Mouse (Mus musculus) kidney, embryonic 16.5 days (tissue): Measurements from ENCODE around the gene Tex33. TPM values are rescaled to one million over a fixed set of nuclear protein-coding genes. Genes with fewer than 3 reads are reported as not detected.
A peak's percentile ranks its signal among the peaks of the same experiment; 100 is the strongest.

Experiments used
- ATAC-seq: fragments of 200-750 bp; cut with Nextera tagmentation; 2 replicates; pipeline ENCODE4 v1.8.0; 2017; ENCODE audit warnings: moderate TSS enrichment; ENCODE audit not compliant: low FRiP score, low TSS enrichment
- H3K27ac ChIP-seq: fragments of 300-500 bp; sonication (generic); 2 replicates; pipeline ENCODE4 v1.5.1; 2014; ENCODE audit warnings: low read length
- H3K27me3 ChIP-seq: fragments of 300-500 bp; sonication (generic); 2 replicates; pipeline ENCODE4 v1.6.1; 2014; ENCODE audit warnings: low read length, control low read depth, mixed read lengths; ENCODE audit not compliant: insufficient read depth
- H3K36me3 ChIP-seq: fragments of 300-500 bp; sonication (generic); 2 replicates; pipeline ENCODE4 v1.6.1; 2014; ENCODE audit warnings: low read length, control low read depth, mixed read lengths; ENCODE audit not compliant: insufficient read depth
- H3K4me1 ChIP-seq: fragments of 300-500 bp; sonication (generic); 2 replicates; pipeline ENCODE4 v1.6.1; 2014; ENCODE audit warnings: low read length, control low read depth, mixed read lengths; ENCODE audit not compliant: insufficient read depth
- H3K4me2 ChIP-seq: fragments of 300-500 bp; sonication (generic); replicated peaks from 2 replicates; pipeline ENCODE4 v1.6.1; 2014; ENCODE audit warnings: low read depth, low read length
- H3K4me3 ChIP-seq: fragments of 300-500 bp; sonication (generic); 2 replicates; pipeline ENCODE4 v1.5.1; 2014; ENCODE audit warnings: mild to moderate bottlenecking, low read length
- H3K9ac ChIP-seq: fragments of 300-500 bp; sonication (generic); replicated peaks from 2 replicates; pipeline ENCODE4 v1.6.1; 2014; ENCODE audit warnings: low read length
- H3K9me3 ChIP-seq: fragments of 300-500 bp; sonication (generic); 2 replicates; pipeline ENCODE4 v1.6.1; 2016; ENCODE audit warnings: low read length, control low read depth
- whole genome bisulfite sequencing: fragments of 180-500 bp; shearing (Covaris S2); extraction: QIAGEN DNeasy Blood & Tissue Kit; methylation state at CpG from one replicate; pipeline ENCODE4 v1.1.7; 2014; 5-methylcytosine and 5-hydroxymethylcytosine counted together
- polyA plus RNA-seq: library from polyadenylated mRNA; unstranded; fragments of >200 nt; fragmentation: Nextera tagmentation; extraction: Ambion mirVana; gene quantifications from 2 replicates; pipeline ENCODE4 v1.2.1, GENCODE M21; 2015

Tex33 gene
- polyA plus RNA-seq, 1 experiment from 2014 or later, result not detected

- H3K9me3 ChIP-seq, result no peaks in the 10 kb centered on the region
- ATAC-seq, result no peak
- no peak overlapping the region for H3K27ac ChIP-seq
- no peak overlapping the region for H3K9ac ChIP-seq
- no peak overlapping the region for H3K4me2 ChIP-seq
- 78% methylated on average over 11 of the region's 11 CpGs for WGBS
- H3K27me3 ChIP-seq, result no peaks in the 10 kb centered on the region
- H3K36me3 ChIP-seq, result no peaks in the 10 kb centered on the region
- no peak overlapping the region for H3K4me3 ChIP-seq
- no peaks in the 10 kb centered on the region for H3K4me1 ChIP-seq
Observed at GRCm38 (mm10) chr15:78383450-78384219, 12.1 kb downstream of the Tex33 start.

GRCm38 (mm10) chr15:78382115-78382514 lies 13.6 kb downstream of the Tex33 start:
- no peak overlapping the region for H3K27ac ChIP-seq
- WGBS, result 86% methylated on average over 4 of the region's 4 CpGs
- ATAC-seq, result no peak

GRCm38 (mm10) chr15:78380741-78381140 lies 15.0 kb downstream of the Tex33 start:
- no peak for ATAC-seq
- no peak overlapping the region for H3K4me3 ChIP-seq
- H3K9ac ChIP-seq, result no peak overlapping the region
- no peaks in the 10 kb centered on the region for H3K4me1 ChIP-seq
- H3K27me3 ChIP-seq, result no peaks in the 10 kb centered on the region
- H3K4me2 ChIP-seq, result no peak overlapping the region
- 71% methylated on average over 4 of the region's 4 CpGs for WGBS
- H3K9me3 ChIP-seq, result no peaks in the 10 kb centered on the region
- no peaks in the 10 kb centered on the region for H3K36me3 ChIP-seq
- H3K27ac ChIP-seq, result no peak overlapping the region

More at GRCm38 (mm10) chr15:78382115-78382514, 13.6 kb downstream of the Tex33 start:
- Histone ChIP-seq H3K4me3 (no peak overlapping the region), H3K4me2 (no peak overlapping the region), H3K4me1 (no peaks in the 10 kb centered on the region), H3K9me3 (no peaks in the 10 kb centered on the region), H3K9ac (no peak overlapping the region), H3K27me3 (no peaks in the 10 kb centered on the region), H3K36me3 (no peaks in the 10 kb centered on the region)

- WGBS, result 87% methylated on average over 2 of the region's 2 CpGs
- Histone ChIP-seq H3K4me3 (no peak overlapping the region), H3K9ac (no peak overlapping the region), H3K9me3 (no peaks in the 10 kb centered on the region), H3K4me2 (no peak overlapping the region), H3K4me1 (no peaks in the 10 kb centered on the region), H3K27me3 (no peaks in the 10 kb centered on the region), H3K27ac (no peak overlapping the region), H3K36me3 (no peaks in the 10 kb centered on the region)
- ATAC-seq, result no peak
Observed at GRCm38 (mm10) chr15:78380208-78380607, 15.5 kb downstream of the Tex33 start.

- H3K9ac ChIP-seq, result no peak overlapping the region
- H3K4me2 ChIP-seq, result no peak overlapping the region
- no peaks in the 10 kb centered on the region for H3K27me3 ChIP-seq
- no peak for ATAC-seq
- no peak overlapping the region for H3K4me3 ChIP-seq
- no peaks in the 10 kb centered on the region for H3K9me3 ChIP-seq
- WGBS, result 65% methylated on average over 10 of the region's 10 CpGs
- H3K36me3 ChIP-seq, result no peaks in the 10 kb centered on the region
- no peaks in the 10 kb centered on the region for H3K4me1 ChIP-seq
- no peak overlapping the region for H3K27ac ChIP-seq
Observed at GRCm38 (mm10) chr15:78378556-78378955, 17.2 kb downstream of the Tex33 start.

- H3K9ac ChIP-seq, result no peak overlapping the region
- H3K4me1 ChIP-seq, result no peaks in the 10 kb centered on the region
- 85% methylated on average over 10 of the region's 10 CpGs for WGBS
- H3K4me3 ChIP-seq, result no peak overlapping the region
- H3K27ac ChIP-seq, result no peak overlapping the region
- no peak for ATAC-seq
- H3K9me3 ChIP-seq, result no peaks in the 10 kb centered on the region
- no peaks in the 10 kb centered on the region for H3K36me3 ChIP-seq
- no peak overlapping the region for H3K4me2 ChIP-seq
- no peaks in the 10 kb centered on the region for H3K27me3 ChIP-seq
Observed at GRCm38 (mm10) chr15:78377859-78378258, 17.9 kb downstream of the Tex33 start.

GRCm38 (mm10) chr15:78374204-78374603 lies 21.5 kb downstream of the Tex33 start:
- H3K4me1 ChIP-seq, result no peaks in the 10 kb centered on the region
- no peak overlapping the region for H3K27ac ChIP-seq
- H3K4me2 ChIP-seq, result no peak overlapping the region
- 59% methylated on average over 3 of the region's 3 CpGs for WGBS
- peaks cover 8% of the 10 kb centered on the region; the same call in 1 of the 2 replicates for H3K27me3 ChIP-seq
- ATAC-seq, result no peak
- no peak overlapping the region for H3K9ac ChIP-seq
- H3K9me3 ChIP-seq, result 0 out of 2 replicates have a peak, but pooled peaks cover 3% of the 10 kb centered on the region
- no peaks in the 10 kb centered on the region for H3K36me3 ChIP-seq
- H3K4me3 ChIP-seq, result no peak overlapping the region

GRCm38 (mm10) chr15:78372796-78373195 lies 22.9 kb downstream of the Tex33 start:
- Histone ChIP-seq H3K4me2 (no peak overlapping the region), H3K27ac (no peak overlapping the region), H3K27me3 (peaks cover 20% of the 10 kb centered on the region), H3K36me3 (no peaks in the 10 kb centered on the region), H3K4me1 (no peaks in the 10 kb centered on the region), H3K9ac (no peak overlapping the region), H3K4me3 (no peak overlapping the region), H3K9me3 (0 out of 2 replicates have a peak, but pooled peaks cover 3% of the 10 kb centered on the region)
- 38% methylated on average over 3 of the region's 3 CpGs for WGBS
- no peak for ATAC-seq

GRCm38 (mm10) chr15:78369641-78370040 lies 26.1 kb downstream of the Tex33 start:
- H3K9me3 ChIP-seq, result 0 out of 2 replicates have a peak, but pooled peaks cover 3% of the 10 kb centered on the region
- peaks cover 21% of the 10 kb centered on the region for H3K27me3 ChIP-seq
- H3K4me3 ChIP-seq, result no peak overlapping the region
- no peak for ATAC-seq
- no peak overlapping the region for H3K27ac ChIP-seq
- no peak overlapping the region for H3K9ac ChIP-seq
- WGBS, result 74% methylated on average over 1 of the region's 1 CpGs
- H3K4me2 ChIP-seq, result no peak overlapping the region
- no peaks in the 10 kb centered on the region for H3K4me1 ChIP-seq
- H3K36me3 ChIP-seq, result no peaks in the 10 kb centered on the region

GRCm38 (mm10) chr15:78368926-78369346 lies 26.8 kb downstream of the Tex33 start:
- ATAC-seq, result peak; percentile 15; the same call in 1 of the 2 replicates
- no peaks in the 10 kb centered on the region for H3K4me1 ChIP-seq
- WGBS, result 11% methylated on average over 8 of the region's 8 CpGs

More at GRCm38 (mm10) chr15:78368926-78369346, 26.8 kb downstream of the Tex33 start:
- 0 out of 2 replicates have a peak, but pooled peaks cover 3% of the 10 kb centered on the region for H3K9me3 ChIP-seq
- no peak overlapping the region for H3K9ac ChIP-seq
- no peak overlapping the region for H3K4me3 ChIP-seq
- no peaks in the 10 kb centered on the region for H3K36me3 ChIP-seq
- H3K27ac ChIP-seq, result no peak overlapping the region
- peaks cover 21% of the 10 kb centered on the region for H3K27me3 ChIP-seq
- no peak overlapping the region for H3K4me2 ChIP-seq
